Mouse (Mus musculus): ENCODE measurements around the gene Kif4. TPM values are rescaled to one million over a fixed set of nuclear protein-coding genes. Genes with fewer than 3 reads are reported as not detected.

Gene Kif4
- polyA plus RNA-seq, 1 experiment from 2014 or later, result 52.3 TPM

DNA sequence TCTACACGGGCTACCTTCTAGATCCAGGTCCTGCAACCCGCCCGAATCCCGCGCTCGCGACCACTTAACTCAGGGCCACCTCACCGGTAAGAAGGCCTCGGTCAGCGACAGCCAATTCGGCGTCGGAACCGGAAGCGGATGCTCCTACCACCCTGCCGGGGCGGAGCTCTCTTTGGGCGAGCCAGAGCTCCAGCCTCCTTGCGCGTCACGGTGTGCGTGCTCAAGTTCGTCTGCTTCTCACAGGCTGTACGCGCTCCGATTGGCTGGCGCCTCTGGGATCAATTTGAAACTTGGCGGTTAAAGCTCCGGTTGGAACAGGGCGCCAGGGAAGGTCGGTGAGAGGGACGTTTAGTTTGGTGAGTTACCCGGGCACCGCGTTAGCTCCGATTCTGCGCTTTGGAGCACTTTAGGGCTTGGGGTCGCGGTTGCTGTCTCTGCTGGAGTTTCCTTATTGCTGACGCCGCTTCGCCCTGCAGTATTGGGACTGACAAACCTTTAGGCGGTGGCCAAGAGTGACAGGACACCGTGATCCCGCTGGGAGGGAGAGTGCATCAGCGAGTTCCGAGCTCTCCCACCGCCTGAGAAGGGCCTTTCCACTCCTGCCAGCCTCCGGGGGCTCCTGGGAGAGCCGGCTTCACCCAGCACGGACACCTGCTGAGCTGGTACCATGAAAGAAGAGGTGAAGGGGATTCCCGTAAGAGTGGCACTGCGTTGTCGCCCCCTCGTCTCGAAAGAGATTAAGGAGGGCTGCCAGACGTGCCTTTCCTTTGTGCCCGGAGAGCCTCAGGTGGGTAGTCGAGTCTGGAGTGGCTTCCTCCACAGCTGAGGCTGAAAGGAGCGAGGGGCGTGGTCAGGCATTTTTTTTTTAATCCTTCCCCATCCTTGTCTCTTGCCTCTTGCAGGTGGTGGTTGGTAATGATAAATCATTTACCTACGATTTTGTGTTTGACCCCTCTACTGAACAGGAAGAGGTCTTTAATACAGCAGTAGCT is 561 bp downstream of the Kif4 start, which contains the start of gene Pdzd11:
Pdzd11 (minus strand) TSS at position 767 of the 992 bp plus-strand sequence.
- Histone ChIP-seq H3K4me3 (ENCODE audit: low read depth, low read length) (peak within 1 kb of the TSS; percentile 59), H3K9ac (ENCODE audit: low read length) (peak within 1 kb of the TSS; percentile 73), H3K4me2 (peak within 1 kb of the TSS; percentile 53), H3K27me3 (ENCODE audit: control insufficient read depth, insufficient read depth, low read length) (peaks cover 4% of the 10 kb centered on the region; the same call in 1 of the 2 replicates), H3K9me3 (ENCODE audit: control insufficient read depth, low read length) (no peaks in the 10 kb centered on the region), H3K36me3 (ENCODE audit: control insufficient read depth, insufficient read depth, low read length) (peaks cover 2% of the 10 kb centered on the region; the same call in 1 of the 2 replicates), H3K4me1 (ENCODE audit: control insufficient read depth, insufficient read depth, low read length) (no peaks in the 10 kb centered on the region; the same call in 1 of the 2 replicates), H3K27ac (ENCODE audit: low read depth, low read length) (peak within 1 kb of the TSS; percentile 74)
- ATAC-seq (ENCODE audit: low FRiP score), result peak; percentile 99
- WGBS, result 22% methylated on average over 62 of the region's 62 CpGs
- DNase-seq (ENCODE audit: low spot score, missing footprints), result peak; percentile 96

DNA sequence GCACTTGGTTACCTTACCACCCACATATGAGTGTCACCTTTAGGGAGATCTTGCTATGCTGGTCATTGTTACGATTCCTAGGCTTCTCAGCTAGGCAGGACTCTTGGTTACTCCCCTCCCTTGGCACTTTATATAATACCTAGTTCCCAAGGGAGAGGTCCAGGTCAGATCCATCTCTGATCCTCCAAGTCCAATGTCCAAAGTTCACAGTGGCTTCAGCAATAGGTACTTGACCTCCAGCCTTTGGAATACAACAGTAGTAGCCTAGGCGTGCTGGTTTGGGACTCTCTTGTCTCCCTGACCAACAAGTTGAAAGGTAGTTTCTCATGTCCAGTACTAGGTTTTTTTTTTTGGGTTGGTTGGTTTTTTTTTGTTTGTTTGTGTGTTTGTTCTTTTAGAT is 3.5 kb downstream of the Kif4 start:
- Histone ChIP-seq H3K9ac (ENCODE audit: low read length) (no peak overlapping the region), H3K27ac (ENCODE audit: low read depth, low read length) (no peak overlapping the region), H3K4me2 (no peak overlapping the region), H3K36me3 (ENCODE audit: control insufficient read depth, insufficient read depth, low read length) (no peaks in the 10 kb centered on the region), H3K27me3 (ENCODE audit: control insufficient read depth, insufficient read depth, low read length) (peaks cover 4% of the 10 kb centered on the region; the same call in 1 of the 2 replicates), H3K9me3 (ENCODE audit: control insufficient read depth, low read length) (no peaks in the 10 kb centered on the region), H3K4me3 (ENCODE audit: low read depth, low read length) (no peak overlapping the region), H3K4me1 (ENCODE audit: control insufficient read depth, insufficient read depth, low read length) (no peaks in the 10 kb centered on the region; the same call in 1 of the 2 replicates)
- no peak for DNase-seq (ENCODE audit: low spot score, missing footprints)
- no peak for ATAC-seq (ENCODE audit: low FRiP score)
- WGBS, result 98% methylated on average over 2 of the region's 2 CpGs

DNA sequence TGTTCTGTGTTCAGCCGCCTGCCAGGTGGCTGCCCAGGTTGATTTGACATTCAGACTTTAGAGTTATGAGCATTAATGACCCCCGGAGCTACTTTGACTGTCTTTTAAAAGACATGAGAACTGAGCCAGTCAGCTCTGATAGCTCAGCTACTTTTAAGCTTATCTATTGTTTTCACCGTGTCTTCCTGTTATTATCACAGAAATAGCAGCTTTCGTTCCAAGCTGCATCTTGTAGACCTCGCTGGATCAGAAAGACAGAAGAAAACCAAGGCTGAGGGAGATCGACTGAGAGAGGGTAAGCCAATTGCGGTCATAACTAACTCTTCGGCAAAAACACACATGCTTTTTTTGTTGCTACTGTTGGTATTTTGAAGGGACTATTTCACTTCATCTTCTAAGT is 12.9 kb downstream of the Kif4 start:
- Histone ChIP-seq H3K27ac (ENCODE audit: low read depth, low read length) (no peak overlapping the region), H3K4me1 (ENCODE audit: control insufficient read depth, insufficient read depth, low read length) (no peaks in the 10 kb centered on the region), H3K9me3 (ENCODE audit: control insufficient read depth, low read length) (no peaks in the 10 kb centered on the region), H3K4me3 (ENCODE audit: low read depth, low read length) (no peak overlapping the region), H3K4me2 (no peak overlapping the region), H3K27me3 (ENCODE audit: control insufficient read depth, insufficient read depth, low read length) (no peaks in the 10 kb centered on the region; the same call in 1 of the 2 replicates), H3K9ac (ENCODE audit: low read length) (no peak overlapping the region), H3K36me3 (ENCODE audit: control insufficient read depth, insufficient read depth, low read length) (no peaks in the 10 kb centered on the region)
- DNase-seq (ENCODE audit: low spot score, missing footprints) (no peak), ATAC-seq (ENCODE audit: low FRiP score) (no peak)
- 90% methylated on average over 8 of the region's 8 CpGs for WGBS

DNA sequence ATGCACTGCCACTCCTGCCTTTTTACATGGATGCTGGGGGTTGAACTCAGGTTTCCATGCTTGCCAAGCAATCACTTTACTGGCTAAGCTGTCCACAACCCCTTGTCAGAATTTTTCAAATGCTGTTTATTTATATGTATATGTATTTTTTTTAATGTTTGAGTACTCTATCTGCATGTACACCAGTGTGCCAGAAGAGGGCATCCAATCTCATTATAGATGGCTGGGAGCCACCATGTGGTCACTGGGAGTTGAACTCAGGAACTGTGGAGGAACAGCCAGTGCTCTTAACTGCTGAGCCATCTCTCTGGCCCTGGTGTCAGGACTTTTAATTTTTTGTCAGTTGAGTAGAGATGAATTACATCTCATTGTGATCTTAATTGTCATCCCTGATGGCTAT is 27.3 kb downstream of the Kif4 start:
- Histone ChIP-seq H3K9me3 (ENCODE audit: control insufficient read depth, low read length) (no peaks in the 10 kb centered on the region), H3K4me1 (ENCODE audit: control insufficient read depth, insufficient read depth, low read length) (no peaks in the 10 kb centered on the region), H3K36me3 (ENCODE audit: control insufficient read depth, insufficient read depth, low read length) (no peaks in the 10 kb centered on the region), H3K27me3 (ENCODE audit: control insufficient read depth, insufficient read depth, low read length) (no peaks in the 10 kb centered on the region), H3K4me3 (ENCODE audit: low read depth, low read length) (no peak overlapping the region), H3K9ac (ENCODE audit: low read length) (no peak overlapping the region), H3K27ac (ENCODE audit: low read depth, low read length) (no peak overlapping the region), H3K4me2 (no peak overlapping the region)
- no peak for DNase-seq (ENCODE audit: low spot score, missing footprints)
- no peak for ATAC-seq (ENCODE audit: low FRiP score)

GRCm38 (mm10) chrX:100664825-100665224 is 39.3 kb downstream of the Kif4 start:
- no peak for DNase-seq (ENCODE audit: low spot score, missing footprints)
- Histone ChIP-seq H3K9ac (ENCODE audit: low read length) (no peak overlapping the region), H3K4me1 (ENCODE audit: control insufficient read depth, insufficient read depth, low read length) (no peaks in the 10 kb centered on the region), H3K4me3 (ENCODE audit: low read depth, low read length) (no peak overlapping the region), H3K27ac (ENCODE audit: low read depth, low read length) (no peak overlapping the region), H3K36me3 (ENCODE audit: control insufficient read depth, insufficient read depth, low read length) (no peaks in the 10 kb centered on the region), H3K9me3 (ENCODE audit: control insufficient read depth, low read length) (no peaks in the 10 kb centered on the region), H3K27me3 (ENCODE audit: control insufficient read depth, insufficient read depth, low read length) (no peaks in the 10 kb centered on the region; the same call in 1 of the 2 replicates), H3K4me2 (no peak overlapping the region)
- WGBS, result 94% methylated on average over 2 of the region's 2 CpGs
- ATAC-seq (ENCODE audit: low FRiP score), result no peak

DNA sequence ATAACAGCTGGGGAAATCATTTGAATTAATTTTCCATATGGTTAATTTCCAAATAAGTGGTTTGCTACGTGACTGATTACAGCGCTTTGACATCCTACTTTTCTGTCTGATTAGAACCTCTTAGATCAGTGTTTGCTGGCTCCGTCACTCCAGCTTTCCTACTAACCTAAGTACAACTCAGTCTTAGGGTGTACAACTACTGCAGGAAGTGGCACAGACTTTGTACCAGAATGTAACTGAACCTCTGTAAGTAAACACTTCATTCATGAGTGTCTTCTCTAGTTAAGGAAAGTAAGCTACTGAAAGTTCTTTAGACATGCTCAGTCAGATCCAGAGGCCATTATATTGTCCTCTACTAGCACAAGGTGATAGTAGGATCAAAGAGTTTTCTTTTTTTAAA is 52.7 kb downstream of the Kif4 start:
- ATAC-seq (ENCODE audit: low FRiP score) (no peak), DNase-seq (ENCODE audit: low spot score, missing footprints) (no peak)
- H3K36me3 ChIP-seq (ENCODE audit: control insufficient read depth, insufficient read depth, low read length), result peaks cover 3% of the 10 kb centered on the region; the same call in 1 of the 2 replicates
- H3K4me2 ChIP-seq, result no peak overlapping the region
- no peaks in the 10 kb centered on the region for H3K4me1 ChIP-seq (ENCODE audit: control insufficient read depth, insufficient read depth, low read length)
- H3K27ac ChIP-seq (ENCODE audit: low read depth, low read length), result no peak overlapping the region
- H3K9me3 ChIP-seq (ENCODE audit: control insufficient read depth, low read length), result no peaks in the 10 kb centered on the region
- H3K27me3 ChIP-seq (ENCODE audit: control insufficient read depth, insufficient read depth, low read length), result peaks cover 2% of the 10 kb centered on the region
- H3K9ac ChIP-seq (ENCODE audit: low read length), result no peak overlapping the region
- WGBS, result 99% methylated on average over 3 of the region's 3 CpGs
- no peak overlapping the region for H3K4me3 ChIP-seq (ENCODE audit: low read depth, low read length)

DNA sequence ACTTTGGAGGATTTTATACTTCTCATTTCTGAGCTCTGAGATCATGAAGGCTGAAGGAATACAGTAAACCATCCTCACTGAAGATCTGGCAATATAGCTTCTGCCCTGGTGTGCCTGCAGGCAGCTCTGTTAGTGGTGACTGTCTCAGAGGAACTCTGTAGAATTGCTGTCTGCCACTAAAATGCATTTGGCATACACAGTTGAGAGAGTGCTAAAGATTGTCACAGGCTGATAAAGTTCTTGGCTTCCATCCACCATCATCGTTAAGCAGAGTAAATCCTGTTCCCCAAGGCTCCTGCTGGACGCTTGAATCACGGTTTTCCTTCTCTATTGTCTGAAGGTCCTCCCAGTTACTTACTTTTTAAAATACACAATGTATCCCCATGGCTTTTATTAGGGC is 61.0 kb downstream of the Kif4 start:
- no peak overlapping the region for H3K9ac ChIP-seq (ENCODE audit: low read length)
- no peak overlapping the region for H3K4me3 ChIP-seq (ENCODE audit: low read depth, low read length)
- H3K4me2 ChIP-seq, result no peak overlapping the region
- DNase-seq (ENCODE audit: low spot score, missing footprints), result no peak
- peaks cover 3% of the 10 kb centered on the region; the same call in 1 of the 2 replicates for H3K27me3 ChIP-seq (ENCODE audit: control insufficient read depth, insufficient read depth, low read length)
- no peak overlapping the region for H3K27ac ChIP-seq (ENCODE audit: low read depth, low read length)
- 76% methylated on average over 3 of the region's 3 CpGs for WGBS
- H3K4me1 ChIP-seq (ENCODE audit: control insufficient read depth, insufficient read depth, low read length), result no peaks in the 10 kb centered on the region
- H3K36me3 ChIP-seq (ENCODE audit: control insufficient read depth, insufficient read depth, low read length), result 0 out of 2 replicates have a peak, but pooled peaks cover 3% of the 10 kb centered on the region
- no peak for ATAC-seq (ENCODE audit: low FRiP score)
- no peaks in the 10 kb centered on the region for H3K9me3 ChIP-seq (ENCODE audit: control insufficient read depth, low read length)

GRCm38 (mm10) chrX:100687360-100688032 is 62.0 kb downstream of the Kif4 start:
- 88% methylated on average over 6 of the region's 6 CpGs for WGBS
- Histone ChIP-seq H3K4me3 (ENCODE audit: low read depth, low read length) (no peak overlapping the region), H3K9ac (ENCODE audit: low read length) (no peak overlapping the region), H3K4me1 (ENCODE audit: control insufficient read depth, insufficient read depth, low read length) (no peaks in the 10 kb centered on the region), H3K27me3 (ENCODE audit: control insufficient read depth, insufficient read depth, low read length) (peaks cover 3% of the 10 kb centered on the region; the same call in 1 of the 2 replicates), H3K36me3 (ENCODE audit: control insufficient read depth, insufficient read depth, low read length) (0 out of 2 replicates have a peak, but pooled peaks cover 4% of the 10 kb centered on the region), H3K9me3 (ENCODE audit: control insufficient read depth, low read length) (no peaks in the 10 kb centered on the region), H3K27ac (ENCODE audit: low read depth, low read length) (no peak overlapping the region), H3K4me2 (no peak overlapping the region)
- no peak for DNase-seq (ENCODE audit: low spot score, missing footprints)
- no peak for ATAC-seq (ENCODE audit: low FRiP score)

DNA sequence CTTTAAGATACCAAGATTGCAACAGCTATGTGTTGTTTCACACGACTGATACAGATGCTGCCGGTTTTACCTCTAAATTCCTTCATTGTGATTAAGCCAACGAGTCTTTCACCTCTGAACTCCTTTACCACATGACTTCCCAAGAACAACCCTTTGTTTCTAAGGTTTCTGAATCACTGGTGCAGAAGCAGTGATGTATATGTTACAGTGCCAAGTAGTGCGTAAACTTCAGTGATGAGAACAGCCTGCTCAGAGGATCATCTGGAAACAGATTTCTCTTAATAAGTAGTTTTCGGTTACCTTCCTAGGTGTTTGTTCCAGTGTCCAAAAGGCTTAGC is 62.5 kb downstream of the Kif4 start:
- Histone ChIP-seq H3K9ac (ENCODE audit: low read length) (no peak overlapping the region), H3K4me1 (ENCODE audit: control insufficient read depth, insufficient read depth, low read length) (no peaks in the 10 kb centered on the region), H3K4me2 (no peak overlapping the region), H3K4me3 (ENCODE audit: low read depth, low read length) (no peak overlapping the region), H3K36me3 (ENCODE audit: control insufficient read depth, insufficient read depth, low read length) (0 out of 2 replicates have a peak, but pooled peaks cover 4% of the 10 kb centered on the region), H3K27ac (ENCODE audit: low read depth, low read length) (no peak overlapping the region), H3K27me3 (ENCODE audit: control insufficient read depth, insufficient read depth, low read length) (peaks cover 3% of the 10 kb centered on the region; the same call in 1 of the 2 replicates), H3K9me3 (ENCODE audit: control insufficient read depth, low read length) (no peaks in the 10 kb centered on the region)
- DNase-seq (ENCODE audit: low spot score, missing footprints) (no peak), ATAC-seq (ENCODE audit: low FRiP score) (no peak)
- WGBS, result 85% methylated on average over 5 of the region's 5 CpGs
